Mouse (Mus musculus) hindbrain, embryonic 13.5 days (tissue): ENCODE results near the gene Ypel3. TPM values are rescaled to one million over a fixed set of nuclear protein-coding genes. Genes with fewer than 3 reads are reported as not detected.

ENCODE experiments used
- ATAC-seq: fragments of 200-750 bp; cut with Nextera tagmentation; 2 replicates; pipeline ENCODE4 v1.8.0; 2017; ENCODE audit warnings: moderate TSS enrichment; ENCODE audit not compliant: low FRiP score
- H3K27ac ChIP-seq: fragments of 300-500 bp; sonication (generic); 2 replicates; pipeline ENCODE4 v1.5.1; 2015; ENCODE audit warnings: inconsistent platforms, mild to moderate bottlenecking, moderate library complexity
- H3K27me3 ChIP-seq: fragments of 300-500 bp; sonication (generic); 2 replicates; pipeline ENCODE4 v1.6.1; 2015; ENCODE audit warnings: mild to moderate bottlenecking, inconsistent platforms
- H3K36me3 ChIP-seq: fragments of 300-500 bp; sonication (generic); 2 replicates; pipeline ENCODE4 v1.6.1; 2015; ENCODE audit warnings: mild to moderate bottlenecking, inconsistent platforms
- H3K4me1 ChIP-seq: fragments of 300-500 bp; sonication (generic); replicated peaks from 2 replicates; pipeline ENCODE4 v1.6.1; 2015; ENCODE audit warnings: inconsistent platforms
- H3K4me2 ChIP-seq: fragments of 300-500 bp; sonication (generic); 2 replicates; pipeline ENCODE4 v1.6.1; 2015; ENCODE audit warnings: inconsistent platforms, mild to moderate bottlenecking, moderate library complexity
- H3K4me3 ChIP-seq: fragments of 300-500 bp; sonication (generic); 2 replicates; pipeline ENCODE4 v1.5.1; 2015; ENCODE audit warnings: mild to moderate bottlenecking, inconsistent platforms
- H3K9ac ChIP-seq: fragments of 300-500 bp; sonication (generic); 2 replicates; pipeline ENCODE4 v1.6.1; 2015; ENCODE audit warnings: mild to moderate bottlenecking, inconsistent platforms
- H3K9me3 ChIP-seq: fragments of 300-500 bp; sonication (generic); 2 replicates; pipeline ENCODE4 v1.6.1; 2016; ENCODE audit warnings: inconsistent platforms
- WGBS: fragments of 180-500 bp; shearing (Covaris S2); methylation state at CpG from one replicate; pipeline ENCODE4 v1.1.7; 2015; 5-methylcytosine and 5-hydroxymethylcytosine counted together
- polyA plus RNA-seq: library from polyadenylated mRNA; unstranded; fragments of >200 nt; fragmentation: Nextera tagmentation; extraction: Ambion mirVana; gene quantifications from 2 replicates; pipeline ENCODE4 v1.2.1, GENCODE M21; 2015

Ypel3 gene
- polyA plus RNA-seq, 1 experiment from 2014 or later: 179 TPM

- Histone ChIP-seq H3K36me3 (no peaks in the 10 kb centered on the region), H3K9ac (no peak overlapping the region), H3K4me3 (no peak overlapping the region), H3K27me3 (no peaks in the 10 kb centered on the region), H3K4me1 (peaks cover 7% of the 10 kb centered on the region), H3K27ac (no peak overlapping the region; the same call in 1 of the 2 replicates), H3K4me2 (no peak overlapping the region), H3K9me3 (no peaks in the 10 kb centered on the region)
- WGBS: 2% methylated on average over 9 of the region's 9 CpGs
- ATAC-seq: peak; percentile 30; the same call in 1 of the 2 replicates
These were observed 21.9 kb upstream of the Ypel3 start for GRCm38 (mm10) chr7:126754866-126755265.

GRCm38 (mm10) chr7:126758539-126758938, 18.2 kb upstream of the Ypel3 start:
- H3K27ac ChIP-seq: 0 out of 2 replicates have a peak overlapping the region, but pooled peaks have one; percentile 92
- H3K9ac ChIP-seq: no peak overlapping the region; the same call in 1 of the 2 replicates
- peaks cover 44% of the 10 kb centered on the region for H3K4me1 ChIP-seq
- 59% methylated on average over 7 of the region's 7 CpGs for WGBS
- no peaks in the 10 kb centered on the region for H3K27me3 ChIP-seq
- ATAC-seq: no peak
- H3K4me3 ChIP-seq: no peak overlapping the region
- H3K9me3 ChIP-seq: no peaks in the 10 kb centered on the region
- H3K36me3 ChIP-seq: peaks cover 9% of the 10 kb centered on the region
- H3K4me2 ChIP-seq: no peak overlapping the region

- Histone ChIP-seq H3K4me3 (peak within 1 kb of the TSS; percentile 77), H3K4me2 (peak within 1 kb of the TSS; percentile 93), H3K9ac (peak within 1 kb of the TSS; percentile 91), H3K36me3 (peaks cover 16% of the 10 kb centered on the region), H3K4me1 (peaks cover 48% of the 10 kb centered on the region), H3K27ac (peak within 1 kb of the TSS; percentile 92), H3K9me3 (no peaks in the 10 kb centered on the region), H3K27me3 (no peaks in the 10 kb centered on the region)
- 2% methylated on average over 22 of the region's 38 CpGs for WGBS
- peak; percentile 58 for ATAC-seq
These were observed 17.6 kb upstream of the Ypel3 start, which contains the start of gene Mapk3 for GRCm38 (mm10) chr7:126759050-126759671. Gene Mapk3 (plus strand): TSS chr7:126759601.

- Histone ChIP-seq H3K4me3 (peak overlapping the region; percentile 77), H3K9ac (peak overlapping the region; percentile 91), H3K4me1 (peaks cover 43% of the 10 kb centered on the region), H3K36me3 (peaks cover 22% of the 10 kb centered on the region), H3K27ac (peak overlapping the region; percentile 92), H3K9me3 (no peaks in the 10 kb centered on the region), H3K4me2 (peak overlapping the region; percentile 93), H3K27me3 (no peaks in the 10 kb centered on the region)
- ATAC-seq: peak; percentile 63
- 0% methylated on average over 22 of the region's 24 CpGs for WGBS
These were observed 16.9 kb upstream of the Ypel3 start for GRCm38 (mm10) chr7:126759672-126760390.

GRCm38 (mm10) chr7:126760391-126760802, 16.4 kb upstream of the Ypel3 start:
- Histone ChIP-seq H3K36me3 (peaks cover 28% of the 10 kb centered on the region), H3K27me3 (no peaks in the 10 kb centered on the region), H3K27ac (peak overlapping the region; percentile 92), H3K4me1 (peaks cover 40% of the 10 kb centered on the region), H3K4me3 (peak overlapping the region; percentile 77), H3K9me3 (no peaks in the 10 kb centered on the region), H3K4me2 (peak overlapping the region; percentile 93), H3K9ac (peak overlapping the region; percentile 91)
- WGBS: 15% methylated on average over 3 of the region's 3 CpGs
- ATAC-seq: peak; percentile 47

GRCm38 (mm10) chr7:126760956-126761355, 15.8 kb upstream of the Ypel3 start:
- peak overlapping the region; percentile 77 for H3K4me3 ChIP-seq
- H3K36me3 ChIP-seq: peaks cover 33% of the 10 kb centered on the region
- no peaks in the 10 kb centered on the region for H3K27me3 ChIP-seq
- WGBS: 67% methylated on average over 4 of the region's 4 CpGs
- peaks cover 40% of the 10 kb centered on the region for H3K4me1 ChIP-seq
- H3K9ac ChIP-seq: peak overlapping the region; percentile 91
- peak overlapping the region; percentile 92 for H3K27ac ChIP-seq
- no peaks in the 10 kb centered on the region for H3K9me3 ChIP-seq
- ATAC-seq: no peak
- H3K4me2 ChIP-seq: peak overlapping the region; percentile 93

GRCm38 (mm10) chr7:126761529-126762067, 15.2 kb upstream of the Ypel3 start:
- H3K36me3 ChIP-seq: peaks cover 40% of the 10 kb centered on the region
- WGBS: 81% methylated on average over 6 of the region's 6 CpGs
- H3K9ac ChIP-seq: no peak overlapping the region
- peak overlapping the region; percentile 77; the same call in 1 of the 2 replicates for H3K4me3 ChIP-seq
- H3K27ac ChIP-seq: peak overlapping the region; percentile 52
- ATAC-seq: no peak
- H3K27me3 ChIP-seq: no peaks in the 10 kb centered on the region
- no peaks in the 10 kb centered on the region for H3K9me3 ChIP-seq
- H3K4me1 ChIP-seq: peaks cover 40% of the 10 kb centered on the region
- H3K4me2 ChIP-seq: peak overlapping the region; percentile 93

GRCm38 (mm10) chr7:126762471-126763008, 14.2 kb upstream of the Ypel3 start:
- Histone ChIP-seq H3K9ac (peak overlapping the region; percentile 58; the same call in 1 of the 2 replicates), H3K36me3 (peaks cover 49% of the 10 kb centered on the region), H3K9me3 (no peaks in the 10 kb centered on the region), H3K27me3 (no peaks in the 10 kb centered on the region), H3K4me1 (peaks cover 40% of the 10 kb centered on the region), H3K27ac (peak overlapping the region; percentile 52), H3K4me2 (peak overlapping the region; percentile 32), H3K4me3 (0 out of 2 replicates have a peak overlapping the region, but pooled peaks have one; percentile 8)
- ATAC-seq: no peak
- 71% methylated on average over 17 of the region's 17 CpGs for WGBS

- 92% methylated on average over 9 of the region's 9 CpGs for WGBS
- Histone ChIP-seq H3K4me3 (no peak overlapping the region), H3K9ac (no peak overlapping the region), H3K27ac (no peak overlapping the region), H3K4me2 (no peak overlapping the region), H3K27me3 (no peaks in the 10 kb centered on the region), H3K9me3 (no peaks in the 10 kb centered on the region), H3K4me1 (peaks cover 34% of the 10 kb centered on the region), H3K36me3 (peaks cover 79% of the 10 kb centered on the region)
- ATAC-seq: no peak
These were observed 11.2 kb upstream of the Ypel3 start for GRCm38 (mm10) chr7:126765540-126765939.

- Histone ChIP-seq H3K36me3 (peaks cover 85% of the 10 kb centered on the region), H3K27ac (no peak within 1 kb of the TSS), H3K9me3 (no peaks in the 10 kb centered on the region), H3K4me2 (no peak within 1 kb of the TSS), H3K27me3 (no peaks in the 10 kb centered on the region), H3K4me3 (no peak within 1 kb of the TSS), H3K9ac (no peak within 1 kb of the TSS), H3K4me1 (peaks cover 27% of the 10 kb centered on the region)
- no peak for ATAC-seq
- 89% methylated on average over 16 of the region's 16 CpGs for WGBS
These were observed 10.6 kb upstream of the Ypel3 start, which contains the start of gene Gdpd3 for GRCm38 (mm10) chr7:126766201-126766600. Gene Gdpd3 (plus strand): TSS chr7:126766334.

- Histone ChIP-seq H3K36me3 (peaks cover 88% of the 10 kb centered on the region), H3K27me3 (no peaks in the 10 kb centered on the region), H3K4me2 (no peak overlapping the region), H3K9ac (no peak overlapping the region), H3K4me3 (no peak overlapping the region), H3K4me1 (peaks cover 19% of the 10 kb centered on the region), H3K27ac (no peak overlapping the region), H3K9me3 (no peaks in the 10 kb centered on the region)
- WGBS: 94% methylated on average over 8 of the region's 8 CpGs
- no peak for ATAC-seq
These were observed 9.8 kb upstream of the Ypel3 start for GRCm38 (mm10) chr7:126767001-126767400.

- Histone ChIP-seq H3K4me2 (no peak overlapping the region), H3K9ac (no peak overlapping the region), H3K9me3 (no peaks in the 10 kb centered on the region), H3K27me3 (no peaks in the 10 kb centered on the region), H3K36me3 (peaks cover 65% of the 10 kb centered on the region), H3K4me3 (no peak overlapping the region), H3K27ac (no peak overlapping the region), H3K4me1 (peaks cover 4% of the 10 kb centered on the region)
- WGBS: 86% methylated on average over 12 of the region's 12 CpGs
- ATAC-seq: no peak
These were observed 6.0 kb upstream of the Ypel3 start for GRCm38 (mm10) chr7:126770784-126771183.
